Mouse (Mus musculus) embryonic facial prominence, embryonic 12.5 days (tissue): ENCODE data around the gene Pdcd1. TPM values are rescaled to one million over a fixed set of nuclear protein-coding genes. Genes with fewer than 3 reads are reported as not detected.

ENCODE experiments used
- ATAC-seq: fragments of 200-750 bp; cut with Nextera tagmentation; 2 replicates; pipeline ENCODE4 v1.8.0; 2017; ENCODE audit not compliant: insufficient number of reproducible peaks, insufficient read depth, low FRiP score, low TSS enrichment
- H3K27ac ChIP-seq: fragments of 300-500 bp; sonication (generic); 2 replicates; pipeline ENCODE4 v1.5.1; 2016; ENCODE audit warnings: mild to moderate bottlenecking
- H3K27me3 ChIP-seq: fragments of 300-500 bp; sonication (generic); 2 replicates; pipeline ENCODE4 v1.6.1; 2016; ENCODE audit warnings: mild to moderate bottlenecking, moderate library complexity
- H3K36me3 ChIP-seq: fragments of 300-500 bp; sonication (generic); 2 replicates; pipeline ENCODE4 v1.6.1; 2016; ENCODE audit warnings: mild to moderate bottlenecking
- H3K4me1 ChIP-seq: fragments of 300-500 bp; sonication (generic); 2 replicates; pipeline ENCODE4 v1.6.1; 2016
- H3K4me2 ChIP-seq: fragments of 300-500 bp; sonication (generic); replicated peaks from 2 replicates; pipeline ENCODE4 v1.6.1; 2016; ENCODE audit warnings: mild to moderate bottlenecking, moderate library complexity
- H3K4me3 ChIP-seq: fragments of 300-500 bp; sonication (generic); 2 replicates; pipeline ENCODE4 v1.5.1; 2016; ENCODE audit warnings: mild to moderate bottlenecking
- H3K9ac ChIP-seq: fragments of 300-500 bp; sonication (generic); 2 replicates; pipeline ENCODE4 v1.6.1; 2016; ENCODE audit warnings: mild to moderate bottlenecking, moderate library complexity
- H3K9me3 ChIP-seq: fragments of 300-500 bp; sonication (generic); 2 replicates; pipeline ENCODE4 v1.6.1; 2016; ENCODE audit warnings: mild to moderate bottlenecking, moderate library complexity
- WGBS: fragments of 180-500 bp; shearing (Covaris S2); methylation state at CpG from one replicate; pipeline ENCODE4 v1.1.7; 2016; 5-methylcytosine and 5-hydroxymethylcytosine counted together
- polyA plus RNA-seq: library from polyadenylated mRNA; unstranded; fragments of >200 nt; fragmentation: Nextera tagmentation; extraction: Ambion mirVana; gene quantifications from 2 replicates; pipeline ENCODE4 v1.2.1, GENCODE M21; 2016

The Pdcd1 gene
- polyA plus RNA-seq, 1 experiment from 2014 or later = not detected

- Histone ChIP-seq H3K27ac (no peak overlapping the region), H3K9ac (no peak overlapping the region), H3K4me2 (no peak overlapping the region), H3K9me3 (no peaks in the 10 kb centered on the region), H3K4me3 (no peak overlapping the region), H3K27me3 (no peaks in the 10 kb centered on the region), H3K4me1 (no peaks in the 10 kb centered on the region), H3K36me3 (no peaks in the 10 kb centered on the region)
- ATAC-seq = 0 out of 2 replicates have a peak, but pooled peaks have one; percentile 28
- WGBS = 83% methylated on average over 2 of the region's 2 CpGs
Measured at GRCm38 (mm10) chr1:94057401-94057800, 5.0 kb upstream of the Pdcd1 start.

- Histone ChIP-seq H3K4me3 (no peak overlapping the region), H3K4me1 (no peaks in the 10 kb centered on the region), H3K9ac (no peak overlapping the region), H3K4me2 (no peak overlapping the region), H3K27ac (no peak overlapping the region), H3K36me3 (no peaks in the 10 kb centered on the region), H3K27me3 (no peaks in the 10 kb centered on the region), H3K9me3 (no peaks in the 10 kb centered on the region)
- ATAC-seq = no peak
- WGBS = 79% methylated on average over 3 of the region's 3 CpGs
Measured at GRCm38 (mm10) chr1:94055966-94056365, 3.6 kb upstream of the Pdcd1 start.

GRCm38 (mm10) chr1:94054481-94054880, 2.1 kb upstream of the Pdcd1 start:
- no peaks in the 10 kb centered on the region for H3K4me1 ChIP-seq
- H3K4me3 ChIP-seq = no peak overlapping the region
- no peaks in the 10 kb centered on the region for H3K9me3 ChIP-seq
- H3K36me3 ChIP-seq = no peaks in the 10 kb centered on the region
- no peak for ATAC-seq
- no peak overlapping the region for H3K9ac ChIP-seq
- H3K4me2 ChIP-seq = no peak overlapping the region
- H3K27ac ChIP-seq = no peak overlapping the region
- 82% methylated on average over 1 of the region's 1 CpGs for WGBS
- H3K27me3 ChIP-seq = no peaks in the 10 kb centered on the region

- Histone ChIP-seq H3K9ac (no peak overlapping the region), H3K36me3 (no peaks in the 10 kb centered on the region), H3K27me3 (no peaks in the 10 kb centered on the region), H3K9me3 (no peaks in the 10 kb centered on the region), H3K4me1 (no peaks in the 10 kb centered on the region), H3K4me3 (no peak overlapping the region), H3K4me2 (no peak overlapping the region), H3K27ac (no peak overlapping the region)
- ATAC-seq = no peak
- 62% methylated on average over 7 of the region's 7 CpGs for WGBS
Measured at GRCm38 (mm10) chr1:94053530-94054216, 1.3 kb upstream of the Pdcd1 start.

- no peaks in the 10 kb centered on the region for H3K4me1 ChIP-seq
- no peak overlapping the region for H3K4me2 ChIP-seq
- H3K9me3 ChIP-seq = no peaks in the 10 kb centered on the region
- no peak overlapping the region for H3K9ac ChIP-seq
- H3K27me3 ChIP-seq = no peaks in the 10 kb centered on the region
- no peak overlapping the region for H3K4me3 ChIP-seq
- H3K36me3 ChIP-seq = no peaks in the 10 kb centered on the region
- WGBS = 78% methylated on average over 5 of the region's 5 CpGs
- ATAC-seq = no peak
- no peak overlapping the region for H3K27ac ChIP-seq
Measured at GRCm38 (mm10) chr1:94051104-94051503, 1.2 kb downstream of the Pdcd1 start.

GRCm38 (mm10) chr1:94046544-94046943, 5.8 kb downstream of the Pdcd1 start:
- Histone ChIP-seq H3K4me2 (no peak overlapping the region), H3K4me1 (no peaks in the 10 kb centered on the region), H3K9me3 (no peaks in the 10 kb centered on the region), H3K27me3 (no peaks in the 10 kb centered on the region), H3K27ac (no peak overlapping the region), H3K36me3 (no peaks in the 10 kb centered on the region), H3K4me3 (no peak overlapping the region), H3K9ac (no peak overlapping the region)
- no peak for ATAC-seq
- WGBS = 81% methylated on average over 4 of the region's 4 CpGs

- no peaks in the 10 kb centered on the region for H3K9me3 ChIP-seq
Measured at GRCm38 (mm10) chr1:94045559-94045958, 6.8 kb downstream of the Pdcd1 start.

GRCm38 (mm10) chr1:94040391-94040790, 12.0 kb downstream of the Pdcd1 start:
- no peak overlapping the region for H3K9ac ChIP-seq
- no peaks in the 10 kb centered on the region for H3K36me3 ChIP-seq
- H3K27me3 ChIP-seq = no peaks in the 10 kb centered on the region
- H3K4me2 ChIP-seq = no peak overlapping the region
- ATAC-seq = no peak
- H3K9me3 ChIP-seq = no peaks in the 10 kb centered on the region
- H3K27ac ChIP-seq = no peak overlapping the region
- H3K4me1 ChIP-seq = no peaks in the 10 kb centered on the region
- H3K4me3 ChIP-seq = no peak overlapping the region
- WGBS = 88% methylated on average over 2 of the region's 2 CpGs

More at GRCm38 (mm10) chr1:94045559-94045958, 6.8 kb downstream of the Pdcd1 start:
- H3K9ac ChIP-seq = no peak overlapping the region
- no peak overlapping the region for H3K4me2 ChIP-seq
- ATAC-seq = no peak
- no peaks in the 10 kb centered on the region for H3K27me3 ChIP-seq
- H3K27ac ChIP-seq = no peak overlapping the region
- WGBS = 67% methylated on average over 3 of the region's 3 CpGs
- H3K4me1 ChIP-seq = no peaks in the 10 kb centered on the region
- no peaks in the 10 kb centered on the region for H3K36me3 ChIP-seq
- H3K4me3 ChIP-seq = no peak overlapping the region

- 1% methylated on average over 25 of the region's 25 CpGs for WGBS
- H3K4me2 ChIP-seq = peak overlapping the region; percentile 85
- ATAC-seq = peak; percentile 83
- H3K4me1 ChIP-seq = no peaks in the 10 kb centered on the region
- no peaks in the 10 kb centered on the region for H3K9me3 ChIP-seq
- no peak overlapping the region for H3K27ac ChIP-seq
- H3K4me3 ChIP-seq = peak overlapping the region; percentile 42
- peak overlapping the region; percentile 34 for H3K9ac ChIP-seq
- no peaks in the 10 kb centered on the region for H3K36me3 ChIP-seq
- H3K27me3 ChIP-seq = no peaks in the 10 kb centered on the region
Measured at GRCm38 (mm10) chr1:94034984-94035743, 17.2 kb downstream of the Pdcd1 start.

GRCm38 (mm10) chr1:94033075-94033602, 19.2 kb downstream of the Pdcd1 start:
- Histone ChIP-seq H3K4me2 (no peak overlapping the region), H3K27me3 (no peaks in the 10 kb centered on the region), H3K27ac (no peak overlapping the region), H3K9me3 (no peaks in the 10 kb centered on the region), H3K36me3 (no peaks in the 10 kb centered on the region), H3K4me3 (no peak overlapping the region), H3K9ac (no peak overlapping the region), H3K4me1 (no peaks in the 10 kb centered on the region)
- 88% methylated on average over 2 of the region's 2 CpGs for WGBS
- ATAC-seq = no peak

GRCm38 (mm10) chr1:94028741-94029140, 23.6 kb downstream of the Pdcd1 start:
- Histone ChIP-seq H3K9ac (no peak overlapping the region), H3K36me3 (no peaks in the 10 kb centered on the region), H3K27me3 (no peaks in the 10 kb centered on the region), H3K4me2 (no peak overlapping the region), H3K4me3 (no peak overlapping the region), H3K27ac (no peak overlapping the region), H3K9me3 (no peaks in the 10 kb centered on the region), H3K4me1 (no peaks in the 10 kb centered on the region)
- ATAC-seq = no peak
- WGBS = 89% methylated on average over 2 of the region's 2 CpGs
